Mouse (Mus musculus) spleen, embryonic (tissue): ENCODE results near the gene Uba7.

Experiments used
- CTCF ChIA-PET: fragments of 350-600 bp; sonication (Branson Sonifier 250); formaldehyde crosslinking; loops from one replicate; lab custom pipeline; 2022; lab: Charles Lee

Gene Uba7

GRCm38 (mm10) chr9:107975399-107976386 is at the start of gene Uba7:
TSS of gene Uba7 (plus strand) at chr9:107975505.
- CTCF ChIA-PET = no interaction called here

GRCm38 (mm10) chr9:107926920-107927420 is 48.3 kb upstream of the Uba7 start:
- CTCF ChIA-PET = interaction anchor here (0.7 kb wide), 1 partner anchor 320 kb away, joined by 4 read pairs; no protein-coding TSS in a partner anchor

- CTCF ChIA-PET = no interaction called here
Measured at GRCm38 (mm10) chr9:107927749-107928148, 47.6 kb upstream of the Uba7 start.

- CTCF ChIA-PET = no interaction called here
Measured at GRCm38 (mm10) chr9:107928169-107928568, 47.1 kb upstream of the Uba7 start, which contains the start of gene Actl11. TSS of gene Actl11 (plus strand) at chr9:107928469.

DNA sequence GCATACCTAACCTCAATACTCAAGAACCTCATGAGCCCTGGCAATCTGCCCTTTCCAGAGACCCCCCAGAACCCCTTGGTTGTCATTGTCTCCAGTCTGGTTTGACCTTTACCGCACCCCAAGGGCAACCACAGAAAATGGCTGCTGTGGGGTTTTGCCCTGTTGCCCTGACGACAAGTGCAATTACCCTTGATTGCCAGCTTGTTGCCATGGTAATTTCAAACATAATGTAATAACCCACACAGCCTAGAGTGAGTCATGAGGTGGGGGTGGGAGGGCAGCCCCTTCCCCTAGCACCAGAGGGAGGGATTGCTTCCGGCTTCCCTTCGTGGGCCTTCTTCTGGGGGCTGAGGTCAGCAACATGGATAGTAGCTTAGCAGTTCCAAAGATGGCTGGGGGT is 43.1 kb upstream of the Uba7 start:
- CTCF ChIA-PET = no interaction called here

- CTCF ChIA-PET = no interaction called here
Measured at GRCm38 (mm10) chr9:107934146-107934545, 41.2 kb upstream of the Uba7 start.

DNA sequence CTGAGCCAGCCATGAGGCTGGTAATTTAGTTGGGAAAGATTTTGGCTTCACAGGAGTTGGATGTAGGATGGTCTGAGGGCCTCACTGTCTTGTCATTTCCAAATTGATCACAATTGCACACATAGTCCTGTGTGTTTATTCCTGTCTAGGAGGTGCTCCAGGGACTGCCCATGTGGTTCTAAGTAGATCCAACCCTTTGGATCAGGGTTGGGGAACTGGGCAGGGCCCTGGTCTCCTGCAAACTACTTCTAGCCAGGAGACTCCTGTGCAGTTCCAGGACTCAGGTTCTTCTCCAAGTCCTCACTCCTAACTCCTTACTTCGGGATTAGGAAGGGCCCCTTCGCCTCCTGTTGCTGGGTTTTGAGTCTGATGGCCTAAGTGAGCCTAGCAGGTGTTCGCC is 39.9 kb upstream of the Uba7 start, which contains the start of gene Camkv:
TSS of gene Camkv (plus strand) at position 301 of the 400 bp plus-strand sequence.
- CTCF ChIA-PET = no interaction called here

DNA sequence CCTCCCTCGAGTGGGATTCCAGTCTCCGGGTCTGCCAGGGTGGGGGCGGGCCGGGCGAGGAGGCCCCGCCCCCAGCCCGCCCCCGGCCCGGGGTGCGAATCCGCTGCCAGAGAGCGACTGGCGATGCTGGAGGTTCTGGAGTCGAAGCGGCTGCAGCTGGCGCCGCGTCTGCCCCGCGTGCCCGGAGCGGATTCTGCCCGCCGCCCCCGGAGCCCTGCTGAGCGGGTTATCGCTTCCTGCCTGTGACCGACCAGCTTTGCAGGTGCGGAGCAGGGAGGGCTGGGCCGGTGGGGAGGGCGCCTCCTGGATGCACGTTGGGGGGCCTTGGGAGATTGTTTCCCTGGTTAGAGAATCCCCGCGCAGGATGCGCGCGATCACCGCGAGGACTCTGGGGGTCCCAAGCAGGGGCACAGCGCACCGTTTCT is 39.5 kb upstream of the Uba7 start:
- CTCF ChIA-PET = interaction anchor here (1.1 kb wide), 1 partner anchor 19 kb away, joined by 6 read pairs; no protein-coding TSS in a partner anchor

- CTCF ChIA-PET = interaction anchor here (1.1 kb wide), 1 partner anchor 19 kb away, joined by 6 read pairs; no protein-coding TSS in a partner anchor
Measured at GRCm38 (mm10) chr9:107936215-107936822, 39.0 kb upstream of the Uba7 start.

DNA sequence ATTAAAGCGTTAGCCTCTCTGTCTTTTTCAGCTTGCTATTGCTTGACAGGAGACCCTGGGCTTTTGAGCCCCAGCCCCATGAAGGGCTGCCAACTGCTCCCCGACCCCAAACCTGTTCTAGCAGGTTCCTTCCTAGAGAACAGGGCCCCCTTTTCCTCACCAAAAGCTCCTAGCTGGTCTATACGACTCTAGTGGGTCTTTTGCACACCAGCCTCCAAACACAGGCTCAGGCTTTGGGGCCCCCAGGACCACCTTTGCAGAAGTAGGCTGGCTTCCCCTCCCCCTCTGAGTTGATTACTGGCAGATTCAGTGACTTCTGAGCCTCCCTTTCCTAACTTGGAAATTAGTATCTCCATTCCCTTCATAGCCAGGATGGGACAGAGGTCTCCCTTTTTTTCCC is 38.5 kb upstream of the Uba7 start:
- CTCF ChIA-PET = interaction anchor here (1.1 kb wide), 1 partner anchor 18 kb away, joined by 6 read pairs; no protein-coding TSS in a partner anchor

DNA sequence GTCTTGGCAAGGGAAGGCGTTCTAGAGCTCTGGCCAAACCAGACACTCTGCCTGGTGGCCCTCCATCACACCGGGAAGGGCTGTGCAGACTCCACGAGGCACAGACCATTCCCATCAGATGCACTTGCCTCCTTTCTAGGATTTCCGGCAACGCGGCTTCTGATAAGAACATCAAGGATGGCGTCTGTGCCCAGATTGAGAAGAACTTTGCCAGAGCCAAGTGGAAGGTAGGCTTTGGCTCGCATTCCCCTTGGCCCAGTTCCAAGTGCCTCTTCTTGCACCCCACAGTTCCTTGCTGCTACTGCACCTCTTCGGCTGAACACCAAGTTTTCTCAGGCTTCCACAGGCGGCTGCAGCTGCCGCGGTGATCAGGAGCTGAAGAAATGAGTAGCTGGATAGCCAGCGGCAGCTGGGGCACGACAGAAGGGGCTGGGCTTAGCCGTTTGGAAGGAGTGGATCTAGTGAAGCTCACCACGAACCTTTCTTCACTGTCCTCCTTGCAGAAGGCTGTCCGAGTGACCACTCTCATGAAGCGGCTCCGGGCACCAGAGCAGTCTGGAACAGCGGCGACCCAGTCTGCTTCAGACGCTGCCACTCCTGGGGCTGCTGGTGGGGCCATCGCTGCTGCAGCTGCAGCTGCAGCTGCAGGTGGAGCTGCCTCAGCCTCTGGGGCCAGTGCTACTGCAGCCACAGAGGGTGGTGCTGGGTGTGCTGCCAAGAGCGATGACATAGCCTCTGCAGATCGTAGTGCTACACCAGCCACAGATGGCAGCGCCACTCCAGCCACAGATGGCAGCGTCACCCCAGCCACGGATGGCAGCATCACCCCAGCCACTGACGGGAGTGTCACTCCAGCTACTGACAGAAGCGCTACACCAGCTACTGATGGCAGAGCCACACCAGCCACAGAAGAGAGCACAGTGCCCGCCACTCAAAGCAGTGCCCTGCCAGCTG is 27.8 kb upstream of the Uba7 start:
- CTCF ChIA-PET = interaction anchor here (1.0 kb wide), 1 partner anchor 43 kb away, joined by 3 read pairs; no protein-coding TSS in a partner anchor

DNA sequence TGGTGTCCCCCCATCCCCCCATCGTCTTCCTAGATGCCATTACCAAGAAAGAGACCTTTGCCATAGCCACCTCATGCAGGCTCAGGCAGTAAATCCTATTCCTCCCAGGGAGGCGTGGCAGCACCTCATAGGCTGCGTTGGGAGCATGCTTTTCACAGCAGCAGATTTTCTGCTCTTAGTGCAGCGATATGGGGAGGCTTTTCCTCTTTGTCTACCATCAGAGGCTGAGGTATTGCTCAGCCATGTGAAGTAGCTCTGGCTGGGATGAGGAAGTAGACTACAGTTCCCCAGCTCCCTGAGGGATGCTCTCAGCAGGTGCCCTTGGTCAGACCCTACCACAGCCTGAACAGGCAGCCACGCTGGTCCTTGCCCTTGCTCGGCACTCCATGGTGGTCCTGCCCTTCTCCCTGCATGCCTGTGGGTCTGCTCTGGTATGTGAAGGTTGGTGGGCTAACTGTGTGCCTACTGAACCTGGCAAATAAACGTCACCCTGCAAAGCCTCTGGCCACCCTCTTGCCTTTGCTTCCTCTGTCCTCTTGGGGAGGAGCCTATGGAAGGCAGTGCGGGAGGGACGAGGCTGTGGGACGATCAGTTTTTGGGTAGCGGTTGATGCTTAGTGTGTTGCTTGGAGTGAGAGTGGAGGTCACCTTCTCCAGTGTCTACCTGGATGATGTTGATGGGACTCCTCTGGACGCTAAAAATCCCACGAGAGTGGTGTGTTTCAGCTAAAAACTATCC is 26.0 kb upstream of the Uba7 start:
- CTCF ChIA-PET = interaction anchor here (0.8 kb wide), 1 partner anchor 55 kb away, joined by 3 read pairs; no protein-coding TSS in a partner anchor

GRCm38 (mm10) chr9:107949922-107950235 is 25.4 kb upstream of the Uba7 start, which contains the start of gene Traip:
TSS of gene Traip (plus strand) at chr9:107950136.
- CTCF ChIA-PET = interaction anchor here (0.8 kb wide), 1 partner anchor 54 kb away, joined by 3 read pairs; no protein-coding TSS in a partner anchor

- CTCF ChIA-PET = interaction anchor here (1.6 kb wide), 1 partner anchor 11 kb away, joined by 3 read pairs; no protein-coding TSS in a partner anchor
Measured at GRCm38 (mm10) chr9:107950460-107951355, 24.6 kb upstream of the Uba7 start.

GRCm38 (mm10) chr9:107955613-107956289 is 19.6 kb upstream of the Uba7 start:
- CTCF ChIA-PET = interaction anchor here (0.8 kb wide), 1 partner anchor 20 kb away, joined by 6 read pairs; no protein-coding TSS in a partner anchor

- CTCF ChIA-PET = interaction anchor here (0.8 kb wide), 1 partner anchor 65 kb away, joined by 3 read pairs; no protein-coding TSS in a partner anchor
Measured at GRCm38 (mm10) chr9:107957141-107957540, 18.2 kb upstream of the Uba7 start.

DNA sequence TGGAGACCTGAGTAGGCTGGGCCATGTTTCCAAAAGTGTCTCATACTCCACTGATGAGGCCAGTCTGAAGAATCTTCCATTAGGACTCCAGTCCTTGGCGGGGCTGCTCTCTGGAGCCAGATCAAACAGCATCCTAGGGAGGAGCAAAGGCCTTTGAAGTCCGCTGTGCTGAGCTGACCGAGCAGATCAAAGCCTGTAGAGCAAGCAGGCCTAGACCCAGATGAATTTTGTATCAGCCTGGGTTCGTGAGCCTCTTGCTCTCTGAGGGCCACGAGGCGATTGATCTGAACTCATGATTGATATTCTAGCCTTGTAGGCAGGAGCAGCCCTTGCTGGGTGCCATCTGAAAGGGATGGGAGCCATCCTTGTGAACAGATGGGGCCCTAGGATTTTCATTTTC is 15.4 kb upstream of the Uba7 start:
- CTCF ChIA-PET = no interaction called here

GRCm38 (mm10) chr9:107960928-107961327 is 14.4 kb upstream of the Uba7 start:
- CTCF ChIA-PET = interaction anchor here (1.0 to 1.1 kb wide), 2 partner anchors 10 to 27 kb away, joined by 3 read pairs; no protein-coding TSS in a partner anchor
